10 mouse cellular contexts compared by ENCODE assay signal in genomic region chr7:44704363-44704762, GRCm38 (mm10). TPM values are rescaled to one million over a fixed set of nuclear protein-coding genes. Genes with fewer than 3 reads are reported as not detected.
DNase-seq lines count a peak whose midpoint lies in the region; ATAC-seq and TF ChIP-seq lines count a peak whose summit lies in the region.
"Had no signal": no experiment of that assay in that cellular context is flagged by ENCODE, and none has a peak within 500 bp of the region (broad histone marks: within the 10 kb centered on the region; RNA-seq: fewer than 3 reads in every experiment).

No protein-coding gene starts in this region.

- H3K79me2 ChIP-seq in liver, adult 2 months (ENCODE audit: control insufficient read depth, insufficient read depth, low read length): no peaks in the 10 kb centered on the region

- no peaks in the 10 kb centered on the region for H3K9me3 ChIP-seq in liver, embryonic 11.5 days (ENCODE audit: control insufficient read depth, low read length)
- H3K9me3 ChIP-seq: liver, embryonic 15.5 days had no signal

- no peak for TF ChIP-seq POLR2A in liver, adult 2 months (IDR thresholded peaks at IDR 0.05; ENCODE audit: extremely low read depth, insufficient read depth, low read length)

- no peak overlapping the region for H3K9ac ChIP-seq in liver, adult 2 months (ENCODE audit: low read depth, low read length)
- H3K9ac ChIP-seq in liver, embryonic 11.5 days (ENCODE audit: low read depth, low read length): no peak overlapping the region
- H3K9ac ChIP-seq: liver, embryonic 15.5 days had no signal

- 59% methylated on average over 3 of the region's 3 CpGs for WGBS in liver, adult 2 months
- 53% methylated on average over 3 of the region's 3 CpGs for WGBS in liver, embryonic 11.5 days

- H3K4me1 ChIP-seq in liver, adult 2 months (ENCODE audit: control insufficient read depth, insufficient read depth, low read length): no peaks in the 10 kb centered on the region
- no peaks in the 10 kb centered on the region for H3K4me1 ChIP-seq in liver, embryonic 11.5 days (replicated peaks; ENCODE audit: control insufficient read depth, insufficient read depth, low read length)
- H3K4me1 ChIP-seq: liver, embryonic 15.5 days had no signal

- peak; percentile 52 for DNase-seq in embryo, embryonic 10.5 days (ENCODE audit: low spot score)
- no peak for DNase-seq in embryo, embryonic 10 days (ENCODE audit: low spot score)
- no peak for DNase-seq in liver, adult 2 months (ENCODE audit: extremely low read depth, low read depth, low spot score)
- no peak for DNase-seq in liver, embryonic 11.5 days (ENCODE audit: low spot score)
- DNase-seq in adrenal gland, postnatal 25 days: peak; percentile 43
- peak; percentile 49 to 71 for DNase-seq in kidney, postnatal 25 days
- DNase-seq in splenic B cell, adult 2 months (ENCODE audit: low read depth, low spot score): peak; percentile 34
- no peak for DNase-seq in right cerebral cortex, adult 18-20 months

- no peaks in the 10 kb centered on the region for H3K36me3 ChIP-seq in liver, adult 2 months (ENCODE audit: control insufficient read depth, insufficient read depth, low read length)
- no peaks in the 10 kb centered on the region for H3K36me3 ChIP-seq in liver, embryonic 11.5 days (ENCODE audit: control insufficient read depth, insufficient read depth, low read length)
- H3K36me3 ChIP-seq in splenic B cell, adult 2 months (ENCODE audit: control insufficient read depth, insufficient read depth, low read length, poor library complexity, severe bottlenecking): no peaks in the 10 kb centered on the region
- H3K36me3 ChIP-seq: liver, embryonic 15.5 days had no signal

- no peak overlapping the region for H3K27ac ChIP-seq in liver, adult 2 months (replicated peaks; ENCODE audit: insufficient read depth, low read depth, low read length)
- H3K27ac ChIP-seq in liver, embryonic 11.5 days (ENCODE audit: low read depth, low read length): no peak overlapping the region
- H3K27ac ChIP-seq: liver, embryonic 15.5 days had no signal

- ATAC-seq in liver, embryonic 11.5 days (replicated peaks; ENCODE audit: low FRiP score): no peak

- H3K27me3 ChIP-seq in liver, adult 2 months (ENCODE audit: control insufficient read depth, insufficient read depth, low read length): no peaks in the 10 kb centered on the region
- H3K27me3 ChIP-seq in liver, embryonic 11.5 days (replicated peaks; ENCODE audit: control insufficient read depth, insufficient read depth, low read length): no peaks in the 10 kb centered on the region
- H3K27me3 ChIP-seq in splenic B cell, adult 2 months (ENCODE audit: control insufficient read depth, insufficient read depth, low read length, poor library complexity, severe bottlenecking): no peaks in the 10 kb centered on the region; the same call in 1 of the 2 replicates
- H3K27me3 ChIP-seq: liver, embryonic 15.5 days had no signal

- H3K4me2 ChIP-seq in liver, embryonic 11.5 days: no peak overlapping the region
- H3K4me2 ChIP-seq: liver, embryonic 15.5 days had no signal

- TF ChIP-seq CTCF in liver, adult 2 months (IDR thresholded peaks at IDR 0.05; ENCODE audit: low read depth, low read length): peak; percentile 45; the same call in 1 of the 2 replicates

- no peak overlapping the region for H3K4me3 ChIP-seq in liver, adult 2 months (ENCODE audit: insufficient read depth, low read depth, low read length)
- H3K4me3 ChIP-seq in liver, embryonic 11.5 days (ENCODE audit: low read depth, low read length): no peak overlapping the region
- H3K4me3 ChIP-seq: liver, embryonic 15.5 days had no signal

RNA-seq across cellular contexts. Expression of gene Izumo2, which starts 4.2 kb away (rescaled TPM):
- total RNA-seq in liver, adult 2 months (2014; rRNA removed): not detected in 2 replicates
- not detected in 2 replicates for polyA plus RNA-seq in liver, adult 2 months (2012; rRNA removed)
- not detected in 2 replicates for polyA plus RNA-seq in liver, embryonic 11.5 days (2014; fragmentation: Nextera tagmentation; extraction: Ambion mirVana)
- total RNA-seq in adrenal gland, postnatal 25 days (2021): not detected in 2 replicates
- total RNA-seq: heart, adult 18-20 months had no signal
- polyA plus RNA-seq: liver, embryonic 15.5 days had no signal

RNA-seq across cellular contexts. Expression of gene Myh14, which starts 33.7 kb away (rescaled TPM):
- total RNA-seq in liver, adult 2 months (2014; rRNA removed): 7.0 and 8.0 TPM in 2 replicates
- 5.6 and 6.0 TPM in 2 replicates for polyA plus RNA-seq in liver, adult 2 months (2012; rRNA removed)
- 0.66 and 0.68 TPM in 2 replicates for polyA plus RNA-seq in liver, embryonic 11.5 days (2014; fragmentation: Nextera tagmentation; extraction: Ambion mirVana)
- 2.8 and 4.3 TPM in 2 replicates for total RNA-seq in adrenal gland, postnatal 25 days (2021)

RNA-seq across cellular contexts. Expression of gene Vrk3, which starts 43.9 kb away (rescaled TPM):
- 8.6 and 12.7 TPM in 2 replicates for total RNA-seq in liver, adult 2 months (2014; rRNA removed)
- 31.4 and 34.3 TPM in 2 replicates for polyA plus RNA-seq in liver, adult 2 months (2012; rRNA removed)
- polyA plus RNA-seq in liver, embryonic 11.5 days (2014; fragmentation: Nextera tagmentation; extraction: Ambion mirVana): 36.4 and 39.2 TPM in 2 replicates
- 58.7 and 59.3 TPM in 2 replicates for total RNA-seq in adrenal gland, postnatal 25 days (2021)

RNA-seq across cellular contexts. Expression of gene Zfp473, which starts 46.5 kb away (rescaled TPM):
- total RNA-seq in liver, adult 2 months (2014; rRNA removed): 0.07 and 0.28 TPM in 2 replicates
- polyA plus RNA-seq in liver, adult 2 months (2012; rRNA removed): 0.04 TPM in 1 of 2 replicates, not detected in the other
- 2.7 TPM in 2 replicates for polyA plus RNA-seq in liver, embryonic 11.5 days (2014; fragmentation: Nextera tagmentation; extraction: Ambion mirVana)
- total RNA-seq in adrenal gland, postnatal 25 days (2021): 0.71 and 0.88 TPM in 2 replicates
- total RNA-seq: heart, adult 18-20 months had no signal

Comparison
In these comparisons a context has a peak if more than half of its experiments do, and no peak if none do; other contexts are left out.
1. DNase-seq: peak in embryo, embryonic 10.5 days (single experiment), adrenal gland, postnatal 25 days (single experiment), kidney, postnatal 25 days (2 of 2) and splenic B cell, adult 2 months (single experiment); none in embryo, embryonic 10 days (single experiment), liver, adult 2 months (single experiment), liver, embryonic 11.5 days (single experiment) and right cerebral cortex, adult 18-20 months (single experiment).